Mouse (Mus musculus) embryonic facial prominence, embryonic 12.5 days (tissue): ENCODE data around the gene Rftn1. TPM values are rescaled to one million over a fixed set of nuclear protein-coding genes. Genes with fewer than 3 reads are reported as not detected.

ENCODE experiments used
- ATAC-seq: fragments of 200-750 bp; cut with Nextera tagmentation; 2 replicates; pipeline ENCODE4 v1.8.0; 2017; ENCODE audit not compliant: insufficient number of reproducible peaks, insufficient read depth, low FRiP score, low TSS enrichment
- H3K27ac ChIP-seq: fragments of 300-500 bp; sonication (generic); 2 replicates; pipeline ENCODE4 v1.5.1; 2016; ENCODE audit warnings: mild to moderate bottlenecking
- H3K27me3 ChIP-seq: fragments of 300-500 bp; sonication (generic); 2 replicates; pipeline ENCODE4 v1.6.1; 2016; ENCODE audit warnings: mild to moderate bottlenecking, moderate library complexity
- H3K36me3 ChIP-seq: fragments of 300-500 bp; sonication (generic); 2 replicates; pipeline ENCODE4 v1.6.1; 2016; ENCODE audit warnings: mild to moderate bottlenecking
- H3K4me1 ChIP-seq: fragments of 300-500 bp; sonication (generic); 2 replicates; pipeline ENCODE4 v1.6.1; 2016
- H3K4me2 ChIP-seq: fragments of 300-500 bp; sonication (generic); replicated peaks from 2 replicates; pipeline ENCODE4 v1.6.1; 2016; ENCODE audit warnings: mild to moderate bottlenecking, moderate library complexity
- H3K4me3 ChIP-seq: fragments of 300-500 bp; sonication (generic); 2 replicates; pipeline ENCODE4 v1.5.1; 2016; ENCODE audit warnings: mild to moderate bottlenecking
- H3K9ac ChIP-seq: fragments of 300-500 bp; sonication (generic); 2 replicates; pipeline ENCODE4 v1.6.1; 2016; ENCODE audit warnings: mild to moderate bottlenecking, moderate library complexity
- H3K9me3 ChIP-seq: fragments of 300-500 bp; sonication (generic); 2 replicates; pipeline ENCODE4 v1.6.1; 2016; ENCODE audit warnings: mild to moderate bottlenecking, moderate library complexity
- WGBS: fragments of 180-500 bp; shearing (Covaris S2); methylation state at CpG from one replicate; pipeline ENCODE4 v1.1.7; 2016; 5-methylcytosine and 5-hydroxymethylcytosine counted together
- polyA plus RNA-seq: library from polyadenylated mRNA; unstranded; fragments of >200 nt; fragmentation: Nextera tagmentation; extraction: Ambion mirVana; gene quantifications from 2 replicates; pipeline ENCODE4 v1.2.1, GENCODE M21; 2016

Rftn1 gene
- polyA plus RNA-seq, 1 experiment from 2014 or later: 12.1 TPM

GRCm38 (mm10) chr17:50159816-50160215, 30.7 kb downstream of the Rftn1 start:
- no peak for ATAC-seq
- H3K9ac ChIP-seq: no peak overlapping the region
- H3K4me2 ChIP-seq: no peak overlapping the region
- no peak overlapping the region for H3K4me3 ChIP-seq
- peaks cover 4% of the 10 kb centered on the region; the same call in 1 of the 2 replicates for H3K9me3 ChIP-seq
- no peak overlapping the region for H3K27ac ChIP-seq
- no peaks in the 10 kb centered on the region for H3K4me1 ChIP-seq
- 89% methylated on average over 6 of the region's 6 CpGs for WGBS
- no peaks in the 10 kb centered on the region for H3K27me3 ChIP-seq
- H3K36me3 ChIP-seq: no peaks in the 10 kb centered on the region

- Histone ChIP-seq H3K9me3 (no peaks in the 10 kb centered on the region), H3K27me3 (no peaks in the 10 kb centered on the region), H3K27ac (no peak overlapping the region), H3K4me2 (no peak overlapping the region), H3K4me1 (no peaks in the 10 kb centered on the region), H3K9ac (no peak overlapping the region), H3K36me3 (no peaks in the 10 kb centered on the region), H3K4me3 (no peak overlapping the region)
- WGBS: 86% methylated on average over 6 of the region's 6 CpGs
- ATAC-seq: no peak
These were observed 31.9 kb downstream of the Rftn1 start for GRCm38 (mm10) chr17:50158565-50158964.

- Histone ChIP-seq H3K27me3 (no peaks in the 10 kb centered on the region), H3K9ac (no peak overlapping the region), H3K9me3 (no peaks in the 10 kb centered on the region), H3K4me1 (no peaks in the 10 kb centered on the region), H3K36me3 (no peaks in the 10 kb centered on the region), H3K27ac (no peak overlapping the region), H3K4me3 (no peak overlapping the region), H3K4me2 (no peak overlapping the region)
- 89% methylated on average over 15 of the region's 15 CpGs for WGBS
- ATAC-seq: no peak
These were observed 33.0 kb downstream of the Rftn1 start for GRCm38 (mm10) chr17:50157190-50158150.

- 79% methylated on average over 5 of the region's 5 CpGs for WGBS
- no peaks in the 10 kb centered on the region for H3K9me3 ChIP-seq
- H3K4me1 ChIP-seq: peaks cover 3% of the 10 kb centered on the region
- no peaks in the 10 kb centered on the region for H3K36me3 ChIP-seq
- no peaks in the 10 kb centered on the region for H3K27me3 ChIP-seq
- no peak overlapping the region for H3K4me3 ChIP-seq
- no peak for ATAC-seq
- H3K9ac ChIP-seq: no peak overlapping the region
- H3K4me2 ChIP-seq: no peak overlapping the region
- no peak overlapping the region for H3K27ac ChIP-seq
These were observed 38.4 kb downstream of the Rftn1 start for GRCm38 (mm10) chr17:50152085-50152484.

GRCm38 (mm10) chr17:50151208-50151723, 39.2 kb downstream of the Rftn1 start:
- Histone ChIP-seq H3K9me3 (no peaks in the 10 kb centered on the region), H3K4me2 (no peak overlapping the region), H3K27me3 (no peaks in the 10 kb centered on the region), H3K36me3 (no peaks in the 10 kb centered on the region), H3K4me3 (no peak overlapping the region), H3K4me1 (peaks cover 3% of the 10 kb centered on the region), H3K27ac (no peak overlapping the region), H3K9ac (no peak overlapping the region)
- WGBS: 73% methylated on average over 7 of the region's 7 CpGs
- ATAC-seq: 0 out of 2 replicates have a peak, but pooled peaks have one; percentile 10

- ATAC-seq: no peak
- H3K9me3 ChIP-seq: no peaks in the 10 kb centered on the region
- H3K4me2 ChIP-seq: no peak overlapping the region
- no peaks in the 10 kb centered on the region for H3K36me3 ChIP-seq
- H3K4me3 ChIP-seq: no peak overlapping the region
- WGBS: 68% methylated on average over 16 of the region's 16 CpGs
- H3K9ac ChIP-seq: no peak overlapping the region
- no peak overlapping the region for H3K27ac ChIP-seq
- H3K4me1 ChIP-seq: peaks cover 3% of the 10 kb centered on the region
- no peaks in the 10 kb centered on the region for H3K27me3 ChIP-seq
These were observed 39.9 kb downstream of the Rftn1 start for GRCm38 (mm10) chr17:50150416-50151207.

GRCm38 (mm10) chr17:50149690-50150210, 40.7 kb downstream of the Rftn1 start:
- no peak overlapping the region for H3K4me3 ChIP-seq
- peaks cover 3% of the 10 kb centered on the region for H3K4me1 ChIP-seq
- WGBS: 75% methylated on average over 14 of the region's 14 CpGs
- no peak for ATAC-seq
- H3K36me3 ChIP-seq: no peaks in the 10 kb centered on the region
- no peak overlapping the region for H3K9ac ChIP-seq
- no peaks in the 10 kb centered on the region for H3K27me3 ChIP-seq
- no peak overlapping the region for H3K27ac ChIP-seq
- H3K4me2 ChIP-seq: no peak overlapping the region
- H3K9me3 ChIP-seq: no peaks in the 10 kb centered on the region

- Histone ChIP-seq H3K9ac (no peak overlapping the region), H3K4me3 (no peak overlapping the region), H3K36me3 (no peaks in the 10 kb centered on the region), H3K4me2 (no peak overlapping the region), H3K27ac (no peak overlapping the region), H3K27me3 (no peaks in the 10 kb centered on the region), H3K9me3 (no peaks in the 10 kb centered on the region), H3K4me1 (peaks cover 3% of the 10 kb centered on the region)
- ATAC-seq: no peak
- 89% methylated on average over 12 of the region's 12 CpGs for WGBS
These were observed 42.5 kb downstream of the Rftn1 start for GRCm38 (mm10) chr17:50147831-50148587.

- Histone ChIP-seq H3K4me1 (no peaks in the 10 kb centered on the region; the same call in 1 of the 2 replicates), H3K4me3 (no peak overlapping the region), H3K27ac (no peak overlapping the region), H3K9me3 (no peaks in the 10 kb centered on the region), H3K4me2 (no peak overlapping the region), H3K27me3 (no peaks in the 10 kb centered on the region), H3K36me3 (no peaks in the 10 kb centered on the region), H3K9ac (no peak overlapping the region)
- WGBS: 85% methylated on average over 10 of the region's 10 CpGs
- ATAC-seq: no peak
These were observed 47.1 kb downstream of the Rftn1 start for GRCm38 (mm10) chr17:50143354-50143753.

GRCm38 (mm10) chr17:50142553-50142952, 47.9 kb downstream of the Rftn1 start:
- H3K4me1 ChIP-seq: no peaks in the 10 kb centered on the region; the same call in 1 of the 2 replicates
- H3K4me2 ChIP-seq: no peak overlapping the region
- no peaks in the 10 kb centered on the region for H3K27me3 ChIP-seq
- WGBS: 70% methylated on average over 8 of the region's 8 CpGs
- no peaks in the 10 kb centered on the region for H3K9me3 ChIP-seq
- no peak for ATAC-seq
- H3K27ac ChIP-seq: no peak overlapping the region
- no peaks in the 10 kb centered on the region for H3K36me3 ChIP-seq
- H3K4me3 ChIP-seq: no peak overlapping the region
- H3K9ac ChIP-seq: no peak overlapping the region

GRCm38 (mm10) chr17:50142151-50142550, 48.3 kb downstream of the Rftn1 start:
- H3K27me3 ChIP-seq: no peaks in the 10 kb centered on the region
- H3K4me1 ChIP-seq: no peaks in the 10 kb centered on the region; the same call in 1 of the 2 replicates
- no peak overlapping the region for H3K4me2 ChIP-seq
- WGBS: 90% methylated on average over 7 of the region's 7 CpGs
- H3K4me3 ChIP-seq: no peak overlapping the region
- no peaks in the 10 kb centered on the region for H3K36me3 ChIP-seq
- no peaks in the 10 kb centered on the region for H3K9me3 ChIP-seq
- H3K27ac ChIP-seq: no peak overlapping the region
- H3K9ac ChIP-seq: no peak overlapping the region
- no peak for ATAC-seq
